Mouse (Mus musculus) MEL-GATA-1-ER (cell line): ENCODE data around the gene Rasal3.

Experiments
- DNase-seq: peaks from one replicate; pipeline ENCODE4 v3.0.0-alpha.2; 2012; ENCODE audit warnings: low read depth; ENCODE audit errors: extremely low read depth

The Rasal3 gene

GRCm38 (mm10) chr17:32356281-32356680 lies 47.1 kb downstream of the Rasal3 start:
- no peak for DNase-seq

- no peak for DNase-seq
Observed at GRCm38 (mm10) chr17:32355031-32355430, 48.4 kb downstream of the Rasal3 start.

- no peak for DNase-seq
Observed at GRCm38 (mm10) chr17:32354211-32354610, 49.2 kb downstream of the Rasal3 start.

- no peak for DNase-seq
Observed at GRCm38 (mm10) chr17:32353696-32354095, 49.7 kb downstream of the Rasal3 start.

GRCm38 (mm10) chr17:32351726-32352125 lies 51.7 kb downstream of the Rasal3 start:
- DNase-seq = no peak

GRCm38 (mm10) chr17:32351269-32351668 lies 52.1 kb downstream of the Rasal3 start:
- no peak for DNase-seq

- peak; percentile 98 for DNase-seq
Observed at GRCm38 (mm10) chr17:32350382-32350983, 52.9 kb downstream of the Rasal3 start, which contains the start of gene Akap8l. Gene Akap8l (minus strand): TSS chr17:32350607.

GRCm38 (mm10) chr17:32349851-32350381 lies 53.5 kb downstream of the Rasal3 start:
- DNase-seq = no peak

- DNase-seq = peak; percentile 60
Observed at GRCm38 (mm10) chr17:32349037-32349732, 54.2 kb downstream of the Rasal3 start.

- no peak for DNase-seq
Observed at GRCm38 (mm10) chr17:32348406-32348805, 55.0 kb downstream of the Rasal3 start.

- no peak for DNase-seq
Observed at GRCm38 (mm10) chr17:32341102-32341501, 62.3 kb downstream of the Rasal3 start.
